Mouse (Mus musculus): ENCODE measurements around the gene Sox5. TPM values are rescaled to one million over a fixed set of nuclear protein-coding genes. Genes with fewer than 3 reads are reported as not detected.
"Not testable (repeated sequence)": the region's sequence is repeated elsewhere in the genome, so short reads cannot be mapped to it uniquely, and the experiment has no call there.

Gene Sox5
- total and polyA plus RNA-seq, 3 experiments, result 1.7 to 3.4 (median 2.4) TPM

DNA sequence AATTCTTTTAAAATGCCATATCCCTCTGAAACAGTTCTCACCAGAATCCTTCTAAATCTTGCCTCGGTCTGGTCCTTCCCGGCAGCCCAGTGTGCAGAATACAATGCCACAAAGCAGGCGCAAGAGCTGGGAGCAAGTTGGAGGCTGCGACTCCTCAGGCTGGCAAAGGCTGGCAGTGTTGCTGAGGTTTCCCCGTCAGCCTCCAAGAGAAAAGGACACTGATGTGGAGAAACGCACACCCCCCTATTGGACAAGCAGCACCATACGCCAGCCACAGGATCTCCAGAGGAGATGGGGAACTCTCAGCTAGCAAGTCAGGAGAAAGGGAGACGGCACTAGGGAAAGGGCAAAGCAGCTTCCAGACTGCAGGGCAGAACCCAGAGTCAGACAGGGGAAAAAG, 577.8 kb downstream of the Sox5 start:
- 71% methylated on average over 8 of the region's 8 CpGs for WGBS
- intact Hi-C loops (cut with DNase I), result no loop called here
- TF ChIP-seq POLR2A (IDR thresholded peaks at IDR 0.05; ENCODE audit: insufficient read depth, low read depth, low read length) (no peak), CTCF (IDR thresholded peaks at IDR 0.05) (no peak), EP300 (IDR thresholded peaks at IDR 0.05; ENCODE audit: insufficient read depth, low read depth, low read length) (no peak)
- DNase-seq, result no peak
- no peak overlapping the region for H3K9ac ChIP-seq (ENCODE audit: low read depth, low read length)
- H3K79me2 ChIP-seq (replicated peaks; ENCODE audit: control insufficient read depth, insufficient read depth, low read length), result no peaks in the 10 kb centered on the region
- no peak overlapping the region for H3K4me3 ChIP-seq
- no peaks in the 10 kb centered on the region for H3K36me3 ChIP-seq (ENCODE audit: control insufficient read depth, insufficient read depth, low read length)
- no peaks in the 10 kb centered on the region; the same call in 1 of the 2 replicates for H3K4me1 ChIP-seq (ENCODE audit: control insufficient read depth, insufficient read depth, low read length)
- peaks cover 3% of the 10 kb centered on the region; the same call in 1 of the 2 replicates for H3K27me3 ChIP-seq (ENCODE audit: control insufficient read depth, insufficient read depth, low read length)
- H3K27ac ChIP-seq, result no peak overlapping the region

DNA sequence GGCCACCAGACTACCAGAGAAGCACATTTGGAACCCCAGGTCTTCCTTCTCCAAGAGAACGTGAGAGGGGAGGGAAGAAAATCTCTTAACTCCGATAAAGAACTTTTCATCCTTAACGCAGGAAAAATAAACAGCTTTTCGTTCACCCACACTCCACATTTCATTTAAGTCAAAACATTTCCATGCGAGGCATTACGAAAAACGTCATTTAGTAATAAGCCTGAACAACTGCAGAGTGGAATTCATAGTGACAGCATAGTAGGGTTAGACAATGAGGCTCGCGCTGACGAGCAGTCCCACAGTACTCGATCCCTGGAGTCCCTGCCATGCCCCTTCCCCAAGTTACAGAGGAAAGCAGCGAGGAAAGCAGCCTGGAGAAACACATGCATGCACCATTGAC, 578.8 kb downstream of the Sox5 start:
- H3K27me3 ChIP-seq (ENCODE audit: control insufficient read depth, insufficient read depth, low read length), result peaks cover 3% of the 10 kb centered on the region; the same call in 1 of the 2 replicates
- WGBS, result 64% methylated on average over 12 of the region's 12 CpGs
- H3K9ac ChIP-seq (ENCODE audit: low read depth, low read length), result no peak overlapping the region
- H3K27ac ChIP-seq, result no peak overlapping the region
- H3K4me1 ChIP-seq (ENCODE audit: control insufficient read depth, insufficient read depth, low read length), result no peaks in the 10 kb centered on the region
- H3K4me3 ChIP-seq, result no peak overlapping the region
- no peak for DNase-seq
- no peaks in the 10 kb centered on the region for H3K79me2 ChIP-seq (replicated peaks; ENCODE audit: control insufficient read depth, insufficient read depth, low read length)
- TF ChIP-seq EP300 (IDR thresholded peaks at IDR 0.05; ENCODE audit: insufficient read depth, low read depth, low read length) (no peak), CTCF (IDR thresholded peaks at IDR 0.05) (no peak), POLR2A (IDR thresholded peaks at IDR 0.05; ENCODE audit: insufficient read depth, low read depth, low read length) (no peak)
- intact Hi-C loops (cut with DNase I), result no loop called here
- no peaks in the 10 kb centered on the region for H3K36me3 ChIP-seq (ENCODE audit: control insufficient read depth, insufficient read depth, low read length)

DNA sequence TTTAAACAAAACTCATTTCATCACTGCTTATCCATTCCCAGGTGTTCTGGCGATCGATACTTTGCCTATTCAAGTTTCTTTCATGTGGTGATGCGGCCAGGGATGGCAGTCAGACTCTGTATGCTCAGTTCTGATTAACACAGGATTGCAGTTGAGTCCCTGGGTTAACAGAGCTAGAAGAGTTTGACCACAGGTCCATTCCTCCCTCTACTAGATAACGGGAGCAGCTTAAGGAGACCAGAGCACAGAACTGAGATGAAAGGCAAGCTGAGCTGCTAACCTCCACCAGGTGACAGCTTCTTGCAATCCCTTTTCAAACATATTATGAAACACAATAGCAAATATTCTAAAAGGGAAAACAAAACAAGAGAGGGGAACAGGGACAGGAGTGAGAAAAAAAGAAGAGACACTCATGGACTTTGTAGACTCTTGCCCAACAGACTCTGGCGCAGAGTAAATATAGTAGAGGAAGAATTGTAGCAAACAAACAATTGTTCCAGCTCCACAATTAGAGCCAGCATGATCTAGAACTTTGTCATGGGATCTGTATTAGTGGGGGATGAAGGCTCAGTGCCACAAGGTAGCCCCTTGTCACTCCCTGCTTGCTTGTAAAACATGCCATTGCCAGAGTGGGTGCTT, 580.3 kb downstream of the Sox5 start:
- DNase-seq, result no peak
- Histone ChIP-seq H3K9ac (ENCODE audit: low read depth, low read length) (no peak overlapping the region), H3K79me2 (replicated peaks; ENCODE audit: control insufficient read depth, insufficient read depth, low read length) (no peaks in the 10 kb centered on the region), H3K27me3 (ENCODE audit: control insufficient read depth, insufficient read depth, low read length) (peaks cover 3% of the 10 kb centered on the region; the same call in 1 of the 2 replicates), H3K36me3 (ENCODE audit: control insufficient read depth, insufficient read depth, low read length) (no peaks in the 10 kb centered on the region), H3K4me1 (ENCODE audit: control insufficient read depth, insufficient read depth, low read length) (no peaks in the 10 kb centered on the region), H3K4me3 (no peak overlapping the region), H3K27ac (no peak overlapping the region)
- WGBS, result 87% methylated on average over 5 of the region's 5 CpGs
- no peak for TF ChIP-seq POLR2A (IDR thresholded peaks at IDR 0.05; ENCODE audit: insufficient read depth, low read depth, low read length)
- intact Hi-C loops (cut with DNase I), result no loop called here

DNA sequence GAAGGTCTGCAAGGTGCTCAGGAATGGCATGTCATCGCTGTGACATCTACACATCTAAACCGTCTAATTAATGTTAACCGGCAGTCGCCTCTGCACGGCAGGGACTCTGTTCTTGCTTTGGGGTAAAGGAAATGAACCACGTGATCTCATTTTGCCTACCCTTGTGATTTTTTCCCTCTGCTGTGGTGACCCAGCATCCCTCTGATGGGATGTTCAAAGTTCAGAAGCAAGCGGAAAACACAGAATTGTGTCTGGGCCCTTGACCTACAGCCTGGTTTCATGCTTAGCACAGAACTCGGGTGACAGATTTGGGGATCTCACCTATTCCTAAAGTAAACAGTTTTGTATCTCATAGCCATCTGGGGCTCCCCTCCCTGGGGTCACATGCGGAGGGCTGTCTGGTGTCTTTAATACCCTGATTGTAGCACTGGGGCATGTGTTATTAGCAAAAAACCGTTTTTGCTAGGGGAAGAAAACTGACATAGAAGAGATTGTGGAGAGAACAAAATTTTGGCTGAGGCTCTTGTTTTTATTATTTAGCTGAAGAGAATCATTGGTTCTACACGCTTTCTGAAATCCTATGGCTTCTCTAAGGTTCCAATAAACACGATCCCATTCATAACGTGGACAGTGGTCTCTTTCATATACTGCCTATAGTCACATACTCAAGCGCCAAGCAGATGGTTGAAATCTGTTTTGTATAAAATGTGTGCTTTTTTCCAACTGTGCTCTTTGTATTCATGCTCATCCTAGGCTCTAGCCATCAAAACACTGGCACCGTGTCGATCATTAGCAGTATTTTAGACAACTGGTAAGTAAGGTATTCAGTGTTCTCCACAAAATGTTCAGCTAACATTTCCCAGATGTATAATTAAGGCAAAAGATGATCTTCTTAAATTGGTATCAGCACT, 584.3 kb downstream of the Sox5 start:
- no peak overlapping the region for H3K27ac ChIP-seq
- WGBS, result 81% methylated on average over 16 of the region's 16 CpGs
- no peak overlapping the region for H3K9ac ChIP-seq (ENCODE audit: low read depth, low read length)
- intact Hi-C loops (cut with DNase I), result no loop called here
- H3K27me3 ChIP-seq (ENCODE audit: control insufficient read depth, insufficient read depth, low read length), result peaks cover 2% of the 10 kb centered on the region; the same call in 1 of the 2 replicates
- no peaks in the 10 kb centered on the region for H3K4me1 ChIP-seq (ENCODE audit: control insufficient read depth, insufficient read depth, low read length)
- no peaks in the 10 kb centered on the region for H3K79me2 ChIP-seq (replicated peaks; ENCODE audit: control insufficient read depth, insufficient read depth, low read length)
- TF ChIP-seq CTCF (IDR thresholded peaks at IDR 0.05), result no peak
- TF ChIP-seq EP300 (IDR thresholded peaks at IDR 0.05; ENCODE audit: insufficient read depth, low read depth, low read length), result no peak
- no peak for TF ChIP-seq POLR2A (IDR thresholded peaks at IDR 0.05; ENCODE audit: insufficient read depth, low read depth, low read length)
- no peaks in the 10 kb centered on the region for H3K36me3 ChIP-seq (ENCODE audit: control insufficient read depth, insufficient read depth, low read length)
- DNase-seq, result no peak
- H3K4me3 ChIP-seq, result no peak overlapping the region

DNA sequence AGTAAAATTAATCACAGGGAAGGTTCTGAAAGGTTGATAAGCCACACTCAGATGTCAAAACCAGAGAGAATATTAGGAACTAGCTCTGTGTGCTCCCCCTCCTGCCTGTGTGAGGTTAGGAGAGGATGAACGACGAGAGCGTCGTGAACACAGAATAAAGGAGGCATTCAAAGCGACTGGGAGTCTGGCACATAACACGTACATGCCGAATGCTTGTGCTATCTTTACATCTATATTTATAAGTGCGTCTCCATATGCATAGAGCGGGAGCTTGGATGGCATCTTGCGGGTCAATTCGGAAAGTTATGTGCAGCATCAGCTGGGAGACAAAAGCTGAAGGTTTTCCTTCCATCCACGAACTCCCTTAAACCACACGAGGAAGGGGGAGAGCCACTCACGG, 585.8 kb downstream of the Sox5 start:
- H3K36me3 ChIP-seq (ENCODE audit: control insufficient read depth, insufficient read depth, low read length), result no peaks in the 10 kb centered on the region
- H3K4me1 ChIP-seq (ENCODE audit: control insufficient read depth, insufficient read depth, low read length), result no peaks in the 10 kb centered on the region
- TF ChIP-seq CTCF (IDR thresholded peaks at IDR 0.05), result no peak
- TF ChIP-seq POLR2A (IDR thresholded peaks at IDR 0.05; ENCODE audit: insufficient read depth, low read depth, low read length), result no peak
- no peak for TF ChIP-seq EP300 (IDR thresholded peaks at IDR 0.05; ENCODE audit: insufficient read depth, low read depth, low read length)
- no peaks in the 10 kb centered on the region for H3K27me3 ChIP-seq (ENCODE audit: control insufficient read depth, insufficient read depth, low read length)
- 76% methylated on average over 14 of the region's 14 CpGs for WGBS
- no peak overlapping the region for H3K27ac ChIP-seq
- no peak for DNase-seq
- intact Hi-C loops (cut with DNase I), result no loop called here
- H3K9ac ChIP-seq (ENCODE audit: low read depth, low read length), result no peak overlapping the region
- H3K4me3 ChIP-seq, result no peak overlapping the region
- H3K79me2 ChIP-seq (replicated peaks; ENCODE audit: control insufficient read depth, insufficient read depth, low read length), result no peaks in the 10 kb centered on the region

DNA sequence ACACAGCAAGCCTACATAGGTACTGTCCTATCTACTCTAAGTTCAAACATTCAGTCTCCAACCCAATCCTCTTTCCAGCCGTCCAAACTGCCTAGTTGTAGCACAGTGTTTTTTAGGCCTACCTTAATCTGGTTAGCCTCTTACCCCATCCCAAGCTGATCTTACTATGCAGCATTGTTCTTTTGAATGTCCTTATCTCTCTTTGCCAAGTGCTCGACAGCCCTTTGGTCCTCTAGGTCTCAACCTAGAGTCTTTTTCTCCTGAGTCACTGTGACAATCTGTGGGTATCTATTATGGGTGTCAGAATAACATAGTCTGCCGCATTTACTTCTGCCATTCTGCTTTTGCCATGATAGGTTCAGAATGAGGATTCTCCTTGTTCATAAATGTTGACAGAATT, 598.7 kb downstream of the Sox5 start:
- Histone ChIP-seq H3K4me3 (no peak overlapping the region), H3K36me3 (ENCODE audit: control insufficient read depth, insufficient read depth, low read length) (no peaks in the 10 kb centered on the region), H3K27me3 (ENCODE audit: control insufficient read depth, insufficient read depth, low read length) (no peaks in the 10 kb centered on the region), H3K9ac (ENCODE audit: low read depth, low read length) (no peak overlapping the region), H3K79me2 (replicated peaks; ENCODE audit: control insufficient read depth, insufficient read depth, low read length) (no peaks in the 10 kb centered on the region), H3K4me1 (ENCODE audit: control insufficient read depth, insufficient read depth, low read length) (no peaks in the 10 kb centered on the region; the same call in 1 of the 2 replicates), H3K27ac (no peak overlapping the region)
- DNase-seq, result no peak
- no peak for TF ChIP-seq POLR2A (IDR thresholded peaks at IDR 0.05; ENCODE audit: insufficient read depth, low read depth, low read length)
- no peak for TF ChIP-seq EP300 (IDR thresholded peaks at IDR 0.05; ENCODE audit: insufficient read depth, low read depth, low read length)
- no peak for TF ChIP-seq CTCF (IDR thresholded peaks at IDR 0.05)
- WGBS, result 73% methylated on average over 3 of the region's 3 CpGs
- intact Hi-C loops (cut with DNase I), result no loop called here

DNA sequence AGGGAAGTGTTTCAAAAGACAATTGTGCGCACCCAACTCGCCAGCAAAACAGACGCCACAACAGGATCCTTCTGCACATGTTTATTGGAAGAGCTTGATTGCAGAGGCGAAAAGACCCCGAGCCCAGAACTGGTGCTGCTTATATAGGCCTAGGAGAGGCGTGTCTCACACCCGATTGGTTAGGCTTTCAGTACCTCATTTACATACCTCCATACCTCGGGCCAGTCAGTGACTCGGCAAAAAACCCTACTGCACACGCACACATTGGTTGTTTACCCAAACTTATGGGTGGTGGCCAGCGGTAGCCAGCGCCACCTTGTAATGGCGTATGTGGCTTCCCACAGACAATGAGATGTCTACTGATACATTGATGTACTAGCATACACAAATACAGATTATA, 599.3 kb downstream of the Sox5 start:
- WGBS, result 96% methylated on average over 13 of the region's 13 CpGs
- intact Hi-C loops (cut with DNase I), result not testable (repeated sequence)

More for the DNA sequence above, 599.3 kb downstream of the Sox5 start:
- not testable (repeated sequence) for H3K27me3 ChIP-seq (ENCODE audit: control insufficient read depth, insufficient read depth, low read length); DNase-seq; H3K27ac ChIP-seq; H3K4me1 ChIP-seq (ENCODE audit: control insufficient read depth, insufficient read depth, low read length); H3K79me2 ChIP-seq (replicated peaks; ENCODE audit: control insufficient read depth, insufficient read depth, low read length); H3K9ac ChIP-seq (ENCODE audit: low read depth, low read length); H3K4me3 ChIP-seq; H3K36me3 ChIP-seq (ENCODE audit: control insufficient read depth, insufficient read depth, low read length)

Data from heart, adult 2 months (tissue).